Mouse (Mus musculus): ENCODE measurements around the gene Klhl21. TPM values are rescaled to one million over a fixed set of nuclear protein-coding genes. Genes with fewer than 3 reads are reported as not detected.

Gene Klhl21
- polyA plus RNA-seq (2015; fragmentation: Nextera tagmentation; extraction: Ambion mirVana) = 12.1 and 12.6 TPM in 2 replicates

GRCm38 (mm10) chr4:152008622-152009075, at the start of gene Klhl21:
Gene Klhl21 (plus strand): TSS chr4:152008803.
- no peaks in the 10 kb centered on the region for H3K9me3 ChIP-seq (ENCODE audit: low read length)
- peak within 1 kb of the TSS; percentile 99 for H3K4me2 ChIP-seq (replicated peaks; ENCODE audit: low read depth, low read length)
- H3K9ac ChIP-seq (replicated peaks; ENCODE audit: low read length) = peak within 1 kb of the TSS; percentile 83
- H3K4me1 ChIP-seq (ENCODE audit: insufficient read depth, low read length) = peaks cover 31% of the 10 kb centered on the region
- ATAC-seq (ENCODE audit: low FRiP score, low TSS enrichment) = peak; percentile 90
- peak within 1 kb of the TSS; percentile 83 for H3K4me3 ChIP-seq (ENCODE audit: low read length)
- H3K36me3 ChIP-seq (ENCODE audit: insufficient read depth, low read length) = peaks cover 12% of the 10 kb centered on the region; the same call in 1 of the 2 replicates
- H3K27me3 ChIP-seq (ENCODE audit: insufficient read depth, low read length) = no peaks in the 10 kb centered on the region
- peak within 1 kb of the TSS; percentile 92 for H3K27ac ChIP-seq (ENCODE audit: low read length)
- under 1% methylated on average over 44 of the region's 45 CpGs for WGBS

- Histone ChIP-seq H3K4me1 (ENCODE audit: insufficient read depth, low read length) (no peaks in the 10 kb centered on the region), H3K27me3 (ENCODE audit: insufficient read depth, low read length) (no peaks in the 10 kb centered on the region), H3K9ac (replicated peaks; ENCODE audit: low read length) (no peak overlapping the region), H3K4me2 (replicated peaks; ENCODE audit: low read depth, low read length) (no peak overlapping the region), H3K27ac (ENCODE audit: low read length) (no peak overlapping the region), H3K9me3 (ENCODE audit: low read length) (no peaks in the 10 kb centered on the region), H3K36me3 (ENCODE audit: insufficient read depth, low read length) (peaks cover 41% of the 10 kb centered on the region), H3K4me3 (ENCODE audit: low read length) (no peak overlapping the region)
- 90% methylated on average over 11 of the region's 11 CpGs for WGBS
- no peak for ATAC-seq (ENCODE audit: low FRiP score, low TSS enrichment)
Measured at GRCm38 (mm10) chr4:151959849-151960512, 48.6 kb upstream of the Klhl21 start.

DNA sequence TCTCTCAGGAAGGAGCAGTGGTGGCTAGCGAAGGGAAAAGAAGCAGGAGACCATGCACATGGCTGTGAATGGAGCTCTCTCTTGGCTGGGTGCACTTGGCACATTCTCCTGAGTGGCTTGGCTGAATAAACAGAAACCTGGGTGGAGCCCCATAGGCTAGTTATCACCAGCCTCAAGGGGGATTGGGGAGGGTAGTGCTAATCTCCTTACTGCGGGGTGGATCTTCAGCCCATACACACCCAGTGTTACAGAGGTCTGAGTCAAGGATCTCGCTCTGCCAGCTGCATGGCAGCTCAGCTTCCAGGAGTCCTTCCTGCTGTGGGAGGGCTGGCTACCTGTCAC, 48.1 kb upstream of the Klhl21 start:
- 93% methylated on average over 3 of the region's 3 CpGs for WGBS
- no peaks in the 10 kb centered on the region for H3K27me3 ChIP-seq (ENCODE audit: insufficient read depth, low read length)
- no peak overlapping the region for H3K27ac ChIP-seq (ENCODE audit: low read length)
- peaks cover 42% of the 10 kb centered on the region for H3K36me3 ChIP-seq (ENCODE audit: insufficient read depth, low read length)
- ATAC-seq (ENCODE audit: low FRiP score, low TSS enrichment) = peak; percentile 27; the same call in 1 of the 2 replicates
- H3K4me2 ChIP-seq (replicated peaks; ENCODE audit: low read depth, low read length) = no peak overlapping the region
- H3K9ac ChIP-seq (replicated peaks; ENCODE audit: low read length) = no peak overlapping the region
- H3K4me1 ChIP-seq (ENCODE audit: insufficient read depth, low read length) = no peaks in the 10 kb centered on the region
- H3K9me3 ChIP-seq (ENCODE audit: low read length) = no peaks in the 10 kb centered on the region
- H3K4me3 ChIP-seq (ENCODE audit: low read length) = no peak overlapping the region

- no peak overlapping the region for H3K9ac ChIP-seq (replicated peaks; ENCODE audit: low read length)
- H3K27ac ChIP-seq (ENCODE audit: low read length) = no peak overlapping the region
- peaks cover 35% of the 10 kb centered on the region for H3K36me3 ChIP-seq (ENCODE audit: insufficient read depth, low read length)
- peaks cover 2% of the 10 kb centered on the region for H3K4me1 ChIP-seq (ENCODE audit: insufficient read depth, low read length)
- WGBS = 67% methylated on average over 3 of the region's 3 CpGs
- H3K4me2 ChIP-seq (replicated peaks; ENCODE audit: low read depth, low read length) = no peak overlapping the region
- ATAC-seq (ENCODE audit: low FRiP score, low TSS enrichment) = no peak
- no peaks in the 10 kb centered on the region for H3K27me3 ChIP-seq (ENCODE audit: insufficient read depth, low read length)
- no peaks in the 10 kb centered on the region for H3K9me3 ChIP-seq (ENCODE audit: low read length)
- H3K4me3 ChIP-seq (ENCODE audit: low read length) = no peak overlapping the region
Measured at GRCm38 (mm10) chr4:151962817-151963216, 45.8 kb upstream of the Klhl21 start.

GRCm38 (mm10) chr4:151968204-151968921, 40.2 kb upstream of the Klhl21 start:
- WGBS = 49% methylated on average over 26 of the region's 26 CpGs
- ATAC-seq (ENCODE audit: low FRiP score, low TSS enrichment) = peak; percentile 69; the same call in 1 of the 2 replicates
- Histone ChIP-seq H3K27ac (ENCODE audit: low read length) (peak overlapping the region; percentile 78), H3K4me1 (ENCODE audit: insufficient read depth, low read length) (peaks cover 18% of the 10 kb centered on the region), H3K36me3 (ENCODE audit: insufficient read depth, low read length) (peaks cover 33% of the 10 kb centered on the region), H3K9ac (replicated peaks; ENCODE audit: low read length) (peak overlapping the region; percentile 31; the same call in 1 of the 2 replicates), H3K9me3 (ENCODE audit: low read length) (no peaks in the 10 kb centered on the region), H3K4me2 (replicated peaks; ENCODE audit: low read depth, low read length) (peak overlapping the region; percentile 12; the same call in 1 of the 2 replicates), H3K27me3 (ENCODE audit: insufficient read depth, low read length) (no peaks in the 10 kb centered on the region), H3K4me3 (ENCODE audit: low read length) (no peak overlapping the region)

- Histone ChIP-seq H3K27me3 (ENCODE audit: insufficient read depth, low read length) (no peaks in the 10 kb centered on the region), H3K4me3 (ENCODE audit: low read length) (no peak overlapping the region), H3K4me2 (replicated peaks; ENCODE audit: low read depth, low read length) (no peak overlapping the region), H3K9me3 (ENCODE audit: low read length) (no peaks in the 10 kb centered on the region), H3K27ac (ENCODE audit: low read length) (no peak overlapping the region), H3K9ac (replicated peaks; ENCODE audit: low read length) (no peak overlapping the region), H3K4me1 (ENCODE audit: insufficient read depth, low read length) (peaks cover 18% of the 10 kb centered on the region), H3K36me3 (ENCODE audit: insufficient read depth, low read length) (peaks cover 37% of the 10 kb centered on the region)
- 62% methylated on average over 10 of the region's 10 CpGs for WGBS
- ATAC-seq (ENCODE audit: low FRiP score, low TSS enrichment) = no peak
Measured at GRCm38 (mm10) chr4:151972221-151972967, 36.2 kb upstream of the Klhl21 start.

GRCm38 (mm10) chr4:151975441-151975840, 33.2 kb upstream of the Klhl21 start:
- Histone ChIP-seq H3K9ac (replicated peaks; ENCODE audit: low read length) (no peak overlapping the region), H3K4me3 (ENCODE audit: low read length) (no peak overlapping the region), H3K27me3 (ENCODE audit: insufficient read depth, low read length) (no peaks in the 10 kb centered on the region), H3K36me3 (ENCODE audit: insufficient read depth, low read length) (peaks cover 40% of the 10 kb centered on the region), H3K27ac (ENCODE audit: low read length) (no peak overlapping the region), H3K9me3 (ENCODE audit: low read length) (no peaks in the 10 kb centered on the region), H3K4me1 (ENCODE audit: insufficient read depth, low read length) (no peaks in the 10 kb centered on the region), H3K4me2 (replicated peaks; ENCODE audit: low read depth, low read length) (no peak overlapping the region)
- WGBS = 92% methylated on average over 3 of the region's 3 CpGs
- ATAC-seq (ENCODE audit: low FRiP score, low TSS enrichment) = no peak

DNA sequence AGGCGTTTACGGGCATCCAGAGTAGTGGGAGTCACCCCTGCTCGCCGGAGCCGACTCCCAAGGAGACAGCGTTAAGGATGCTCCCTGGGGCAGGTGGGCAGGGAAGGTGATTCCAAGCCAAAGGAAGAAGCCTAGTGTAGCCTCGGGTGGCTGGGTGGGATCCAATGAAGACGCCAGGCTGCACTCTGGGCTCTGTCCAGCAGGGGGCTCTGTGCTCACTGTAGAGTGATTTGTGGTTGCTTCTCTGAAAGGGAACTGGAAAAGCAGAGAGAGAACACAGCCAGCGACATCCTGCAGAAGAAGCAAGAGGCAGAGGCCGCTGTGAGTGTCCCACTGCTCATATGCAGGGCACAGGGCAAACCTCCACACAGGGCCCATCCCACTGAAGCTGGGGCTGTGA, 30.9 kb upstream of the Klhl21 start:
- Histone ChIP-seq H3K9ac (replicated peaks; ENCODE audit: low read length) (no peak overlapping the region), H3K4me2 (replicated peaks; ENCODE audit: low read depth, low read length) (no peak overlapping the region), H3K9me3 (ENCODE audit: low read length) (no peaks in the 10 kb centered on the region), H3K4me3 (ENCODE audit: low read length) (no peak overlapping the region), H3K27ac (ENCODE audit: low read length) (no peak overlapping the region), H3K36me3 (ENCODE audit: insufficient read depth, low read length) (peaks cover 40% of the 10 kb centered on the region), H3K27me3 (ENCODE audit: insufficient read depth, low read length) (no peaks in the 10 kb centered on the region), H3K4me1 (ENCODE audit: insufficient read depth, low read length) (no peaks in the 10 kb centered on the region)
- 27% methylated on average over 10 of the region's 10 CpGs for WGBS
- no peak; the same call in 1 of the 2 replicates for ATAC-seq (ENCODE audit: low FRiP score, low TSS enrichment)

- Histone ChIP-seq H3K9ac (replicated peaks; ENCODE audit: low read length) (no peak overlapping the region), H3K27ac (ENCODE audit: low read length) (no peak overlapping the region), H3K4me1 (ENCODE audit: insufficient read depth, low read length) (peaks cover 8% of the 10 kb centered on the region), H3K4me2 (replicated peaks; ENCODE audit: low read depth, low read length) (no peak overlapping the region), H3K36me3 (ENCODE audit: insufficient read depth, low read length) (peaks cover 22% of the 10 kb centered on the region; the same call in 1 of the 2 replicates), H3K4me3 (ENCODE audit: low read length) (no peak overlapping the region), H3K9me3 (ENCODE audit: low read length) (no peaks in the 10 kb centered on the region), H3K27me3 (ENCODE audit: insufficient read depth, low read length) (no peaks in the 10 kb centered on the region)
- no peak for ATAC-seq (ENCODE audit: low FRiP score, low TSS enrichment)
- WGBS = 66% methylated on average over 8 of the region's 8 CpGs
Measured at GRCm38 (mm10) chr4:151980699-151981098, 27.9 kb upstream of the Klhl21 start.
